Mouse (Mus musculus) liver, postnatal 0 days (tissue): Measurements from ENCODE around the gene Col2a1. TPM values are rescaled to one million over a fixed set of nuclear protein-coding genes. Genes with fewer than 3 reads are reported as not detected.

Source experiments
- ATAC-seq: fragments of 200-750 bp; cut with Nextera tagmentation; 2 replicates; pipeline ENCODE4 v1.8.0; 2017; ENCODE audit warnings: mild to moderate bottlenecking, moderate library complexity
- DNase-seq: peaks from one replicate; pipeline ENCODE4 v3.0.0-alpha.2; 2016
- H3K27ac ChIP-seq: fragments of 300-500 bp; sonication (generic); 2 replicates; pipeline ENCODE4 v1.5.1; 2014; ENCODE audit warnings: antibody characterized with exemption, moderate library complexity, mild to moderate bottlenecking, low read depth
- H3K27me3 ChIP-seq: fragments of 300-500 bp; sonication (generic); 2 replicates; pipeline ENCODE4 v1.6.1; 2014; ENCODE audit warnings: low read length, control low read depth, mixed read lengths; ENCODE audit not compliant: insufficient read depth
- H3K36me3 ChIP-seq: fragments of 300-500 bp; sonication (generic); replicated peaks from 2 replicates; pipeline ENCODE4 v1.6.1; 2014; ENCODE audit warnings: mild to moderate bottlenecking, control low read depth, low read length, moderate library complexity, mixed read lengths; ENCODE audit not compliant: insufficient read depth
- H3K4me1 ChIP-seq: fragments of 300-500 bp; sonication (generic); 2 replicates; pipeline ENCODE4 v1.6.1; 2014; ENCODE audit warnings: antibody characterized with exemption, mild to moderate bottlenecking, control low read depth; ENCODE audit not compliant: insufficient read depth
- H3K4me2 ChIP-seq: fragments of 300-500 bp; sonication (generic); 2 replicates; pipeline ENCODE4 v1.6.1; 2014; ENCODE audit warnings: low read depth, mild to moderate bottlenecking, low read length, moderate library complexity, mixed read lengths
- H3K4me3 ChIP-seq: fragments of 300-500 bp; sonication (generic); 2 replicates; pipeline ENCODE4 v1.5.1; 2014; ENCODE audit warnings: low read depth, low read length
- H3K9ac ChIP-seq: fragments of 300-500 bp; sonication (generic); replicated peaks from 2 replicates; pipeline ENCODE4 v1.6.1; 2014; ENCODE audit warnings: mild to moderate bottlenecking, moderate library complexity
- H3K9me3 ChIP-seq: fragments of 300-500 bp; sonication (generic); 2 replicates; pipeline ENCODE4 v1.6.1; 2016; ENCODE audit warnings: mild to moderate bottlenecking, control low read depth, low read length, mixed read lengths
- CTCF ChIP-seq: sonication (generic); IDR thresholded peaks from 2 replicates; pipeline ENCODE4 v1.5.1; 2016; ENCODE audit warnings: antibody characterized with exemption, low read depth
- EP300 ChIP-seq: IDR thresholded peaks from 2 replicates; pipeline ENCODE4 v1.6.1; 2016; ENCODE audit warnings: antibody characterized with exemption, low read depth, mild to moderate bottlenecking
- WGBS: fragments of 180-500 bp; shearing (Covaris S2); extraction: QIAGEN DNeasy Blood & Tissue Kit; methylation state at CpG from one replicate; pipeline ENCODE4 v1.1.7; 2014; ENCODE audit not compliant: insufficient replicate concordance; 5-methylcytosine and 5-hydroxymethylcytosine counted together
- polyA plus RNA-seq: library from polyadenylated mRNA; unstranded; fragments of >200 nt; fragmentation: Nextera tagmentation; extraction: Ambion mirVana; gene quantifications from 2 replicates; pipeline ENCODE4 v1.2.1, GENCODE M21; 2015

Gene Col2a1
- polyA plus RNA-seq, 1 experiment from 2014 or later: 0.12 TPM

DNA sequence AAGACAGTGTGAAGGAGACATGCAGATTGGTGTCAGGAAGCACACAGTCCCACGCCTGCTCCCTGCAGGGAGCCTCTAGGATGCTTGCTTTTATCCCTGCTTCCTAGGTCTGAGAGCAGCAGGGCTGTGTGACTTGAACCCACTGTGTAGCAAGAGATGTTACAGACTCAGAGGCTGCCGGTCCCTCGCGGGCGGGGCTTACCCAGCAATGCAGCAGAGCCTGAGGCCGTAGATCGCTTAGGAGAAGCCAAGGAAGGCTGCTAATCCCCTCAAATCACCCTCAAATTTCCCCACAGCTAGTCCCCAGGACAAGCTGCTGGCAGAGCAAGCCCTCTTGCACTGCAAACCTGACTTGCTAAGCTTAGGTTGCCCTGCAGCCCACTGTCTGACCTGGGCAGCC, 55.8 kb downstream of the Col2a1 start:
- no peak overlapping the region for H3K27ac ChIP-seq
- H3K27me3 ChIP-seq: peaks cover 9% of the 10 kb centered on the region; the same call in 1 of the 2 replicates
- no peak overlapping the region for H3K9ac ChIP-seq
- 70% methylated on average over 7 of the region's 7 CpGs for WGBS
- no peaks in the 10 kb centered on the region for H3K9me3 ChIP-seq
- no peak for ATAC-seq
- no peak for DNase-seq
- no peak for TF ChIP-seq EP300
- TF ChIP-seq CTCF: no peak
- no peak overlapping the region for H3K4me3 ChIP-seq
- no peak overlapping the region for H3K4me2 ChIP-seq
- H3K36me3 ChIP-seq: no peaks in the 10 kb centered on the region
- H3K4me1 ChIP-seq: 0 out of 2 replicates have a peak, but pooled peaks cover 2% of the 10 kb centered on the region

DNA sequence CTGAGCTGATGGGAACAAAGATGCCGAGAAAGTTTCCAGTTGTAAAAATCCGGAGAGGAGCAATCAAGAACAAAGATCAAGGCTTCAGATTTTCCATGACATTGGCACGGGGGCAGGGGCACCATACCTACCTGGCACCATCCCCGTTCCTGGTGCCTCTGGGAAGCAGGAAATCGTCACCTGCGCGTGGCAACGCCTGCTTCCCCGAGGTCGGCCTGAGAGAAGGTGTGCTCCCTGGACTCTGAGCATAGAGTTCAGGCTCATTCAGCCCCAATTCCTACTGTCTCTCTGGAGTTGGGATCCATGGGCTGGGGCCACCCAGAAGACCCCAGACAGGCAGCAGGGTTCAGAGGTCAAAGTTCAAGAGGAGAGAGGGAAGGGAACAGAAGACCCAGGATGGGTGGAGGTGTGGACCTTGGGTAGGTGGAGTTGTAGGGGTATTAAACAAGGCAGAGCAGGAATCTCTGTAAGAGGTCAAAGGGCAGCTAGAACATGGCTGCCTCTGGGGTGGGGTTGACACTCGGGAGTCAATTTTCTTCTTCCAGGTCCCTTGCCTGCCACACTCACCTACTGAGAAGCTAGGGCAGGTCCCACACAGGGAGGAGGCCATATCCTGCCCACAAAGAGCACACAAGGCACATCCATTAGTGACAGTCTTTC, 58.7 kb downstream of the Col2a1 start:
- Histone ChIP-seq H3K9ac (no peak overlapping the region), H3K36me3 (no peaks in the 10 kb centered on the region), H3K4me1 (no peaks in the 10 kb centered on the region), H3K9me3 (no peaks in the 10 kb centered on the region), H3K4me3 (no peak overlapping the region), H3K27me3 (no peaks in the 10 kb centered on the region), H3K27ac (no peak overlapping the region), H3K4me2 (no peak overlapping the region)
- no peak for DNase-seq
- no peak for TF ChIP-seq EP300
- TF ChIP-seq CTCF: no peak
- WGBS: 68% methylated on average over 11 of the region's 11 CpGs
- ATAC-seq: no peak

DNA sequence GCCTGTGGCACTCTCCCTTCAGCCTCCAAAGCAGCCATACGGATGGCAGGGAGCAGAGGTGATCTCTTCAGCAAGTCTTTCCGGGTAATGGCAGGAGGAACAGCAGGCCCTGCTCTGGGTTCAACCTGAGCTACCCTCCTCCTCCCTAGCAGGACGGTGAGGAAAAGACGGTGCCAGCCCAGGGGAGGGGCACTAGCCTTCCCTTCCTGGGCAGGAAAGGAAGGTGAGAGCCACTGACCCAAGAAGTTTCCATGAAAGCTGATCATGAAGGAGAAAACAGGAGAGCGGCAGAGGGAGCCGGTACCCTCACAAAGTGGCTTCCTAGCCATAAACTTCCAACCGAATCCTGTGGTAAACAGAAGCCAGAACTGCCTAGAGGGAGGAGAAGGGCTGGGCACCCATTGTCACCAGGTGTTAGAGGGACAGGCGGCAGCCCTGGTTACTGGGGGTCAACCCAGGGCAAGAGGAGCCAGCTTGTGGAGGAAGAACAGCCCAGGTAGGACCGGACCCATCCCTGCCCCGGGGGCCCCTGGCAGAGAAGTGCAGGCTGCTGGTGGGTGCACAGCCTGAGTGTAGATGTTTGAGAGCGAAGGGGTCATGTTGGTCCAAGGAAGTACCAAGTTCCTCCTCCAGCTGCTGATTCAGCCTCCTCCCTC, 59.4 kb downstream of the Col2a1 start:
- no peak for ATAC-seq
- 69% methylated on average over 11 of the region's 11 CpGs for WGBS
- Histone ChIP-seq H3K27me3 (no peaks in the 10 kb centered on the region), H3K9me3 (no peaks in the 10 kb centered on the region), H3K36me3 (no peaks in the 10 kb centered on the region), H3K9ac (no peak overlapping the region), H3K4me2 (no peak overlapping the region), H3K4me1 (no peaks in the 10 kb centered on the region), H3K4me3 (no peak overlapping the region), H3K27ac (no peak overlapping the region)
- no peak for TF ChIP-seq CTCF
- no peak for TF ChIP-seq EP300
- DNase-seq: no peak

DNA sequence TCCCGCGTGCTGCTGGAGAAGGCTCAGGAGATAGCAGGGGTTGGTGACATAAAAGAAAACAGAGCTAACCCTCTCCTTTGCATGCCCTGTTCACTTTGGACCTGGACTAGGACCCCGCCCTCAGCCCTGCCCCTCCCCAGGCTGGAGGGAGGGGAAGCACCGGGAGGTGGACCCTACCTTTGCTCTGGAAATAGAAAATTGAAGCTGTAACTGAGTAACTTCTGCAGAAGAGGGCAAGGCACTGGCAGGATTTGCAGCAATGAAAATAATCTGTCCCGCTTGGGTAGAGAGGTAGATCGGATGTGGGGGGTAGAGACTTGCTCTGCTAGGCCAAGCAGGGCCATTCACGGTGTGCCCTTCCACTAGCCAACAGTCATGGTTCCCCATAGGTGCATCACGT, 61.1 kb downstream of the Col2a1 start:
- Histone ChIP-seq H3K4me1 (no peaks in the 10 kb centered on the region), H3K9me3 (no peaks in the 10 kb centered on the region), H3K4me2 (no peak overlapping the region), H3K9ac (no peak overlapping the region), H3K27me3 (no peaks in the 10 kb centered on the region), H3K27ac (no peak overlapping the region), H3K4me3 (no peak overlapping the region), H3K36me3 (no peaks in the 10 kb centered on the region)
- TF ChIP-seq CTCF: no peak
- DNase-seq (no peak), ATAC-seq (no peak)
- whole genome bisulfite sequencing: 79% methylated on average over 8 of the region's 8 CpGs

DNA sequence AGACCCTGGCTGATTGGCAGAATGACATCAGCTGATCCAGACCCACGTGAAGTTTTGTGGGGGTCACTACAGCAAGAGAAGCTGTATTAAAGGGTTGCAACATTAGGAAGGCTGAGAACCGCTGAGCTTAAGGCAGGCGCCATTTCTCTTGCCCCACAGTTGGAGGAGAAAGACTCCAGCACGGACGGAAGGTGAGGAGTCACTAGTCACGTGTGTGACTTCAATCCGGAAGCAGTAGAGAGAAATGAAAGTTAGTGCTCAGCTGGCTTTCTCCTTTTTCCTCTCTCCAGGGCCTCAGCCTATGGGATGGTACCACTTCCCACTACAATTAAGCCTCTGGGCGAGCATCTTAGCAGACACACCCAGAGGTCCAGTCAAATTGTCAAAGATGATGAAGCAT, 62.0 kb downstream of the Col2a1 start:
- TF ChIP-seq EP300 (no peak), CTCF (no peak)
- Histone ChIP-seq H3K36me3 (no peaks in the 10 kb centered on the region), H3K4me2 (no peak overlapping the region), H3K27me3 (no peaks in the 10 kb centered on the region), H3K4me1 (no peaks in the 10 kb centered on the region), H3K4me3 (no peak overlapping the region), H3K27ac (no peak overlapping the region), H3K9me3 (no peaks in the 10 kb centered on the region), H3K9ac (no peak overlapping the region)
- DNase-seq (no peak), ATAC-seq (no peak)
- WGBS: 77% methylated on average over 8 of the region's 8 CpGs

DNA sequence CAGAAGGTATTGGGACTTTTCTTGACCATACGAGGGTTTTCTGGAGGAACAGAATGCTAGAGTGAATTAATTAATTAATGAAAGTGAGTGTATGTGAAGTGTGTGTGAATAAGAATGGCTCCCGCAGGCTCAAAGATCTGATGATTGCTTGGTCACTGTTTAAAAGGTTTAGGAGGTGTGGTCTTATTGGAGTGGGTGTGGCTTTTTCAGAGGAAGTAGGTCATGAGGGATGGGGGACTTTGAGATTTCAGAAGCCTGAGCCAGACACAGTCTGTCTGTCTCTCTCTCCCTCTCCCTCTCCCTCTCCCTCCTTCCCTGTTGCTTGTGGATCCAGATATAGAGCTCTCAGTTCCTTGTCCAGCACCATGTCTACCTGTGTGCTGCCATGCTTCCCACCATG, 63.2 kb downstream of the Col2a1 start:
- no peak overlapping the region for H3K4me3 ChIP-seq
- H3K4me1 ChIP-seq: no peaks in the 10 kb centered on the region
- no peak overlapping the region for H3K27ac ChIP-seq
- no peaks in the 10 kb centered on the region for H3K27me3 ChIP-seq
- ATAC-seq (no peak), DNase-seq (no peak)
- H3K36me3 ChIP-seq: no peaks in the 10 kb centered on the region
- H3K9me3 ChIP-seq: no peaks in the 10 kb centered on the region
- H3K4me2 ChIP-seq: no peak overlapping the region
- TF ChIP-seq CTCF (no peak), EP300 (no peak)
- 80% methylated on average over 2 of the region's 2 CpGs for WGBS
- H3K9ac ChIP-seq: no peak overlapping the region
